Mouse (Mus musculus): ENCODE data around the gene Vmn1r18.
"Not testable (repeated sequence)": the region's sequence is repeated elsewhere in the genome, so short reads cannot be mapped to it uniquely, and the experiment has no call there.

Gene Vmn1r18

GRCm38 (mm10) chr6:57395683-57396082 lies at the start of gene Vmn1r18:
TSS of gene Vmn1r18 (minus strand) at chr6:57395783.
- no peak for DNase-seq

DNA sequence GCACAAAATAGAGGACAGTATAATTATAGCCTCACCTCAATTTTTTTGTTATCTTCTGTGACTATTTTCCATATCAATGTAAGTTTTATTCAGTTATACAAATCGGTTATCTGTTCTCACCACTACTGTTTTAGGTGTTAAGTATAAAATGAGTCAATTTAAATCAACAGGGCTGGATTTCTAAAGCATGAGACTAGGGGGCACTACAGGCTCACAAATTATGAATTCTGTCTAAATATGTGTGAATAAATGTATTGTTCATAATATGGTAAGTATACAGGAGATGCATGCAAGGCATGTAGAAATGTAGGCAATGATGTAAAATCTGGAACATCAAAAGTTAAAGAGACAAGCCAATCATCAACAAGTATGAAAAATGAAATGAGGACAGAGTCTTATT lies 35.6 kb upstream of the Vmn1r18 start:
- no peak for DNase-seq

GRCm38 (mm10) chr6:57428630-57429029 lies 33.0 kb upstream of the Vmn1r18 start, which contains the start of gene Vmn1r20:
TSS of gene Vmn1r20 (plus strand) at chr6:57428930.
- DNase-seq, result no peak

DNA sequence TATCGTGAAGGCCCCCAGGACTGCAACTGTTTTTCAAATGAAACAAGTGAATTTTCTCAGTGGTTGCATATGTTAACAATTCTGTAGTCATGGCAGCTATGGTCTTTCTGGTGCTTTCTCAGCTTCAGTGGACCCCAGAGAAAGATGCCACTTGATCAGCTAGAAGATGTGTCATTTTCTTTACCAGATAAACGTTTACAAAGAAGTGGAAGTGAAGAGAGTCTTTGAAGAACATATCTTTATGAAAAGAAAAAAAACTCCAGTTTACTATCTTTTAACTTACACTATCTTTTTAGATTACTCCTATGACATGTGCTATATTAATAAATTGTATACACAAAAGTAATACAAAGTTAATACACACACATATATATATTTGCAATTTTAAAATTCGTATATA lies 7.9 kb upstream of the Vmn1r18 start, which contains the start of gene Vmn1r19:
TSS of gene Vmn1r19 (plus strand) at position 301 of the 400 bp plus-strand sequence.
- DNase-seq, result not testable (repeated sequence)

DNA sequence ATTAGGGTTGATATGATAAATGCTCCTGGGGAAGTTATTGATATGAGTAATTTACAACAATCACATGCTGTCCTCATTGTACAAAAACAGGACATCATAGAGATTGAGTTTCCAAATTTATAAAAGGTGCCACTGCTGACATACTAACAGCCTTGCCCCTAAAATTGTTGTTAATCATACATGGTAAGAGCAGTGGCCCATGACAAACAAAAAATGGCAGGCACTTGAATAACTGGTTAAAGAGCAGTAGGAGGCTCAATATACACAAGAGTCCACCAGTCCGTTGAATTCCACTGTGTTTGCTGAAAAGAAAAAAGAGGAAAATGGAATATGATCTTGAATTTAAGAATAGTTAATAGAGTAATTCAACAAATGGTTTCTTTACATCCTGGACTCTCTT lies 28.1 kb downstream of the Vmn1r18 start:
- no peak for DNase-seq

- not testable (repeated sequence) for DNase-seq
These were observed 29.7 kb downstream of the Vmn1r18 start for GRCm38 (mm10) chr6:57365866-57366265.

- DNase-seq, result no peak
These were observed 32.0 kb downstream of the Vmn1r18 start, which contains the start of gene Vmn1r17 for GRCm38 (mm10) chr6:57363627-57364026. TSS of gene Vmn1r17 (minus strand) at chr6:57363727.

GRCm38 (mm10) chr6:57356864-57357263 lies 38.7 kb downstream of the Vmn1r18 start:
- no peak for DNase-seq

DNA sequence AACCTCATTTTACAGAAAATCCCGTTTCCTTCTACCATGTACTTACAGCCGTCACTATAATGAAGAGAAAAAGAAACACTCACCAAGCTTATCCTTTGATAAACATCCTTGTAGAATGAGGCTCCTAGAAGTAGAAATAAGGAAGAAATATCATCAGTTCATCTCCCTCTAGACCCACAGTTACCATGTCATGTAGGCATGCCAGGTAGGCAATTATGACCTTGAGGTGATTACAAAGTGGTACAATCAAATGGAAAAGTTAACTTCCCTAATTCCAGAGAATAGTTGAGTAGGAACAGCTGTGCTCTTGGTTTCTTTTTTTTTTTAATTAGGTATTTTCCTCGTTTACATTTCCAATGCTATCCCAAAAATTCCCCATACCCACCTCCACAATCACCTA lies 66.2 kb downstream of the Vmn1r18 start, which contains the start of gene Vmn1r16:
TSS of gene Vmn1r16 (minus strand) at position 101 of the 400 bp plus-strand sequence.
- DNase-seq, result no peak
